Mouse (Mus musculus): Measurements from ENCODE around the gene Fam163b.

Fam163b gene

GRCm38 (mm10) chr2:27088071-27088644 is 54.1 kb downstream of the Fam163b start:
- intact Hi-C loops (cut with DNase I), result no loop called here

DNA sequence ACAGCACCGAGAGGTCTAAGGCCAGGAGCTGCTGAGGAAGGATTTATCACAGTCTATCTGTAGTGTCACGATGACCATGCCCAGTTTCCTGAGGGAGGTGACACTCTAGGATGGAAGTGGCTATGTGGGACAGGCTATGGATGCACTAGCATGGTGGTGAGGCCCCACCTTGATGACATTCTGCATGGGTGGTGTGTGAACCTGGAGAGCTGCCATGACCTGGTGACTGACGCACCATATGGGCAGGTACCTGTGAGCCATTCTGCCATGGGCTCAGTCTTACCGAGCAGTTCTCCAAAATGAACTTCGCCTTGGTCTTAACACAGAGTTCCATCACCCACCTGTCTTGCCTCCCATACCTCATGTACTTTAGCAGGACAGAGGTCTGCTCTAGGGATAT is 54.7 kb downstream of the Fam163b start:
- intact Hi-C loops (cut with DNase I), result no loop called here

GRCm38 (mm10) chr2:27086483-27087010 is 55.7 kb downstream of the Fam163b start:
- intact Hi-C loops (cut with DNase I), result no loop called here

DNA sequence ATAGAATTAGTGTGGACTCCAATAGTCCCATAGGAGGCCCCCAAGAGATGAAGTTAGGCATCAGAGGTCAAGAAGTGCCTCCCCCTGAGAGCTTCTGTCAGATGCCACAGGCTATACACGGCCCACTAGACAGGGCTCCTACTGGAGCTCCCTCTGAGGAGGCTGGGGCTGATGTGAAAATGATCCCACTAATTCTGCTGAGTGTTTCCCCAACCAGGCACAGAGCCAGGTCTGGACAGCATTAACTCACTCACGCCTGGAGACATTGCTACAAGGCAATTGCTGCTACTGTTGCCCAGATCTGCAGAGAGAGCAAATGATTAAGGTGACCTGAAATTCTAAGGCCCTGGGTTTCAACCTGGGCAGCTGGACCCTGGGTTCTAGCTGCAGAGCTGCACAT is 56.5 kb downstream of the Fam163b start:
- intact Hi-C loops (cut with DNase I), result no loop called here

DNA sequence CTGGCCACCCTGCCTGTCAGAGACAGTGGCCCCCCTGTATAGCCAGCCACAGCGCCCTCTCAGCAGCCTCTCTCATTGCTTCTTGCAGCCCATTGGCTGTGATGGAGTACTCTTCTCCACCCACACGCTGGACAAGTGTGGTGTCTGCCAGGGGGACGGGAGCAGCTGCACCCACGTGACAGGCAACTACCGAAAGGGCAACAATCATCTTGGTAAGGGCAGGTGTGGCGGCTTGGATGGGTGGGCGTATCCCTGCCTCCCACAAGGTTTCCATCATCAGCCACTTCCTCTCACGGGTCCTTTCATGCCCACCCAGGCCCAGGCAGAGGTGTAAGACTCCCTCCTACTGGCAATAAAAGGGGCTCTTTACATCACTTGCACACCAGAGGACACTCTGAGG is 57.3 kb downstream of the Fam163b start:
- intact Hi-C loops (cut with DNase I), result no loop called here

GRCm38 (mm10) chr2:27083761-27084475 is 58.4 kb downstream of the Fam163b start:
- intact Hi-C loops (cut with DNase I), result no loop called here

DNA sequence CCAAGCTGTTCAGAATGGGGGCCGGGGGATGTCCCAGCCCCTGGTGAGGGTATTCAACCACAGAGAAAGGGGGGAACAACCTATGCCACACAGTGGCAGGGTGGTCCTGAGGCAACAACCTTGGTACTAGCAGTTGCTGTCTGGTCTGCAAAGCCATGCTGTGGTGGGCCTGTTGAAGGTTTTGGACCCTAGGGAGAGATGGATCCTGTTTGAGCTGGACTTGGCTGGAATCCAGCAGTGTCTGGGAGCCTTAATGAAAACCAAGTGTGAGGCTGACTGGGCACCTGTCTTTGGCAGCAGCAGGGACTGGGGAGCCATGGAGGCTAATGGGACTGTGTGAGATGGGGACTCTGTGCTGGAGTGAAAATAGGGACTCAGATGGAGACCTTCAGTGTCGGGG is 62.6 kb downstream of the Fam163b start:
- intact Hi-C loops (cut with DNase I), result no loop called here

DNA sequence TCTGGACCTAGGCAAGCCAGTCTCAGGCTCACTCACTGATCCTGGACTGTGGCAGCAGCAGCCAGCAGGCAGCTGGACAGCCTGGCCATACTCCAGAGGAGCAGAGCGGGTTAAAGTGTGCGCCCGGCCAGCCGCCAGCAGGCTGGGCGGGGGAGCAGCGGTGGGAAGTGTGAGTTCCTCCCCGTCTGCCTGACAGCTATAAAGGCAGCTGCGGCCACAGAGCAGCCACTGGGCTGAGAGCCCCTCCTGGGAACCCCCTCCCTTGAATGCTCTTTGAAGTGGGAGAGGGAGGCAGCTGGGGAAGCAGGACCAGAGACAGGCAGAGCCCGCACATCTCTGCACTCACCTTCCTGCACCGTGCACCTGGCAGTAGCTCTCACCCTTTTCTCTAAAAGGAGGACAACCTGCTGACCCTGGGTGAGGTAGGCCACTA is 63.1 kb downstream of the Fam163b start, which contains the start of gene Adamtsl2:
Adamtsl2 (plus strand) TSS at position 228 of the 433 bp plus-strand sequence.
- intact Hi-C loops (cut with DNase I), result no loop called here

- intact Hi-C loops (cut with DNase I), result no loop called here
These were observed 64.0 kb downstream of the Fam163b start for GRCm38 (mm10) chr2:27078312-27078711.

DNA sequence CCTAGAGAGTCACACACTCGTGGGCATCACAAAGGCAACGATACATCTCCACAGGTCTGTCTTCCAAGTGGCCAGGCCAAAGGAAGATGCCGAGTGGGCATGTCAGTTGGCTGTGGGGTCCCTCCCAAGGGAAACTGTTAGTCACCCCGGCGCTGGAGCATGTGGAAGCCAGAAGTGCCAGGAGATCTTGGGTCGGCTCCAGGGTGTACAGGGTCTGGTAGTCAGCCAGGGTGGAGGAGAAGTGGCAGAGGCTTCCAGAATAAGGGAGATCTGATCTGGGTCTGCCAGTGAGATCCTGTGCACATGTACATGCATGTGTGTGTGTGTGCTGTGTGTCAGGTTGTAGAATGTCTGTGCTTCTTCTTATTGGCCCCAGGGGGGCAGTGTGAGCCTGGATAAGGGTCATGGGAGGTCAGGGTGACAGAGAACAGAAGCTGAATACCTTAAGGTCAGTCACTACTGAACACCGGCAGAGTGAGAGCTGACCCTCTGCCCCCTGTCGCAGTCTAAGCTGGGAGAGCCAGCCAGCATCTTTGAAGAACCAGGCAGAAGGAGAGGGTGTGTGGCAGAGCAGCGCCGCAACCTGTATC is 64.5 kb downstream of the Fam163b start:
- intact Hi-C loops (cut with DNase I), result no loop called here

GRCm38 (mm10) chr2:27075485-27075884 is 66.8 kb downstream of the Fam163b start:
- intact Hi-C loops (cut with DNase I), result loop anchor here (1.0 kb wide), 1 partner anchor 162 kb away; no protein-coding TSS in a partner anchor

DNA sequence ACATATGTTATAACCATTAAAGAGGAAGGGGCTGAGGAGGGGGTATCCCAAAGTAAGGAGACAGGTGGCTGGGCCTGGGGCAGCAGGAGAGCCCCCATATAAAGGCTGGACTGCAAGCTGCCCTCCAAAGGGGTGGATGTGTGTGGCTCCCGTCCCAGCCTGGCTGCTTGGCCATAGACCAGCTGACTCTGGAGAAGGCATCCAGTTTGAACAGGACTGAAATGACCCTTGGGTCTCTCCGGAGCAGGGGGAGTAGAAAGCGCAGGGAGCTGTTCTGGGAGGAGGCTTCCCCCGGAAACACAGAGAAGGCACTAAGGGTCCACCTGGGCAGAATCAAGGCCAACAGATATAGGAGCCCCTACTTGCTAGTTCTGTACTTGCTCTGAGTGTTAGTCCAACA is 67.5 kb downstream of the Fam163b start:
- intact Hi-C loops (cut with DNase I), result loop anchor here (1.0 kb wide), 1 partner anchor 162 kb away; no protein-coding TSS in a partner anchor

GRCm38 (mm10) chr2:27073407-27073806 is 68.9 kb downstream of the Fam163b start:
- intact Hi-C loops (cut with DNase I), result no loop called here

- intact Hi-C loops (cut with DNase I), result no loop called here
These were observed 70.3 kb downstream of the Fam163b start, which contains the start of gene Mymk for GRCm38 (mm10) chr2:27071978-27072377. TSS of gene Mymk (minus strand) at chr2:27072179.

GRCm38 (mm10) chr2:27071137-27071536 is 71.2 kb downstream of the Fam163b start:
- intact Hi-C loops (cut with DNase I), result no loop called here

- intact Hi-C loops (cut with DNase I), result no loop called here
These were observed 72.0 kb downstream of the Fam163b start for GRCm38 (mm10) chr2:27070247-27070813.

- intact Hi-C loops (cut with DNase I), result no loop called here
These were observed 72.6 kb downstream of the Fam163b start for GRCm38 (mm10) chr2:27069646-27070045.

GRCm38 (mm10) chr2:27067996-27068395 is 74.3 kb downstream of the Fam163b start:
- intact Hi-C loops (cut with DNase I), result no loop called here

DNA sequence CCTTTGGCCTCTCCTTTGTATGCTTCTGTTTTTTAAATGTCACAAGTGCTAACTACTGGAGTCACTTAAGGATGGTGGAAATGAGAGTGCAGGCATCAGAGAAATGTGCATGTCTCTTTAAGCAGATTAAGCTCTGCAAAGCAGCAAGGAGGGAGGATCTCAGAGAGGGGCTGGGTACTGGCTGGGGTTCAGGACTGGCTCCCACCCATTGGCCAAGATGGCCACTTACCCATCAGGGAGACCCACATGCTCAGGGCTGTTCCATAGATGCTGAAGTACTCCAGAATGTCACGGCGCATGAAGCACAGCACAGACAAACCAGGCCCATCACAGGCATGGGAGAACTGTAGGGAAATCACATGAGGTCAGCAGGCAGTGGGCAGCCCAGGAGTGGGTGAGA is 75.2 kb downstream of the Fam163b start:
- intact Hi-C loops (cut with DNase I), result no loop called here
